In genomic region chr10:99169765-99170129, GRCm38 (mm10) we compare ENCODE assay signal across 10 mouse cellular contexts. TPM values are rescaled to one million over a fixed set of nuclear protein-coding genes. Genes with fewer than 3 reads are reported as not detected.
DNase-seq lines count a peak whose midpoint lies in the region; ATAC-seq and TF ChIP-seq lines count a peak whose summit lies in the region.
"Had no signal": no experiment of that assay in that cellular context is flagged by ENCODE, and none has a peak within 500 bp of the region (broad histone marks: within the 10 kb centered on the region; RNA-seq: fewer than 3 reads in every experiment).

No protein-coding gene starts in this region.

- 52% methylated on average over 5 of the region's 5 CpGs for WGBS in intestine, postnatal 0 days
- WGBS in stomach, embryonic 16.5 days: 46% methylated on average over 5 of the region's 5 CpGs

- H3K27me3 ChIP-seq in intestine, postnatal 0 days (replicated peaks; ENCODE audit: control insufficient read depth, insufficient read depth, low read length): no peaks in the 10 kb centered on the region
- no peaks in the 10 kb centered on the region for H3K27me3 ChIP-seq in stomach, embryonic 16.5 days (ENCODE audit: control insufficient read depth, insufficient read depth, low read length)

- no peak for TF ChIP-seq CTCF in intestine, postnatal 0 days (IDR thresholded peaks at IDR 0.05; ENCODE audit: low read depth)

- no peaks in the 10 kb centered on the region for H3K36me3 ChIP-seq in intestine, postnatal 0 days (ENCODE audit: control insufficient read depth, insufficient read depth)
- no peaks in the 10 kb centered on the region for H3K36me3 ChIP-seq in stomach, embryonic 16.5 days (ENCODE audit: control insufficient read depth, insufficient read depth, low read length)

- peaks cover 3% of the 10 kb centered on the region; the same call in 1 of the 2 replicates for H3K4me1 ChIP-seq in intestine, postnatal 0 days (replicated peaks; ENCODE audit: control insufficient read depth, insufficient read depth, low read length)
- H3K4me1 ChIP-seq in stomach, embryonic 16.5 days (ENCODE audit: control insufficient read depth, insufficient read depth, low read length): peaks cover 25% of the 10 kb centered on the region

- DNase-seq in frontal cortex, adult 2 months (ENCODE audit: extremely low spot score in 1 of 2, low spot score in 1 of 2): peak; percentile 46 to 54
- no peak for DNase-seq in frontal cortex, postnatal 25 days (ENCODE audit: low spot score in 2 of 2)
- DNase-seq in right cerebral cortex, postnatal 25 days: peak; percentile 45
- DNase-seq in right cerebral cortex, postnatal 4 days: no peak
- DNase-seq in ovary, postnatal 36 days (ENCODE audit: low spot score): no peak
- DNase-seq in cerebellum, adult 11 months: no peak

- 0 out of 2 replicates have a peak overlapping the region, but pooled peaks have one; percentile 37 for H3K27ac ChIP-seq in intestine, postnatal 0 days (ENCODE audit: low read depth, low read length)
- peak overlapping the region; percentile 51 for H3K27ac ChIP-seq in stomach, embryonic 16.5 days (ENCODE audit: low read length)

- H3K4me2 ChIP-seq in intestine, postnatal 0 days (replicated peaks; ENCODE audit: low read depth): no peak overlapping the region
- no peak overlapping the region for H3K4me2 ChIP-seq in stomach, embryonic 16.5 days (ENCODE audit: low read depth, low read length)

- ATAC-seq in intestine, postnatal 0 days: peak; percentile 46; the same call in 1 of the 2 replicates
- ATAC-seq in stomach, embryonic 16.5 days (ENCODE audit: insufficient read depth, low FRiP score): peak; percentile 59; the same call in 1 of the 2 replicates

- no peaks in the 10 kb centered on the region for H3K9me3 ChIP-seq in intestine, postnatal 0 days (ENCODE audit: control insufficient read depth)
- no peaks in the 10 kb centered on the region for H3K9me3 ChIP-seq in stomach, embryonic 16.5 days (replicated peaks; ENCODE audit: control insufficient read depth, low read length)

- H3K4me3 ChIP-seq in intestine, postnatal 0 days (ENCODE audit: low read depth, low read length): no peak overlapping the region
- H3K4me3 ChIP-seq in stomach, embryonic 16.5 days (replicated peaks; ENCODE audit: low read length): no peak overlapping the region

- H3K9ac ChIP-seq in intestine, postnatal 0 days (ENCODE audit: low read depth, low read length): no peak overlapping the region
- H3K9ac ChIP-seq in stomach, embryonic 16.5 days (ENCODE audit: low read length): no peak overlapping the region

RNA-seq across cellular contexts. Expression of gene Phxr2, which starts 43.6 kb away (rescaled TPM):
- not detected in 2 replicates for polyA plus RNA-seq in frontal cortex, adult 2 months (2012; rRNA removed)
- not detected in 2 replicates for polyA plus RNA-seq in intestine, postnatal 0 days (2015; fragmentation: Nextera tagmentation; extraction: Ambion mirVana)
- not detected in 2 replicates for polyA plus RNA-seq in stomach, embryonic 16.5 days (2015; fragmentation: Nextera tagmentation; extraction: Ambion mirVana)
- polyA plus RNA-seq: brain, embryonic 14.5 days; C2C12 had no signal

Comparison
In these comparisons a context has a peak if more than half of its experiments do, and no peak if none do; other contexts are left out.
1. DNase-seq: peak in frontal cortex, adult 2 months (2 of 2) and right cerebral cortex, postnatal 25 days (single experiment); none in frontal cortex, postnatal 25 days (0 of 2), right cerebral cortex, postnatal 4 days (single experiment), ovary, postnatal 36 days (single experiment) and cerebellum, adult 11 months (single experiment).